Mouse (Mus musculus) T-helper 17 cell (primary cell): Measurements from ENCODE around the gene Tfap2d.

Experiments
- in situ Hi-C, 2 experiments: fragments of 300-600 bp; cut with MboI, MseI; formaldehyde crosslinking; loops; 1 replicate in 1 of 2; 2 replicates in 1 of 2; pipeline ENCODE4 v1.15.1; 2025; ENCODE audit warnings: high pct_unique_total_duplicates in 2 of 2

Gene Tfap2d

DNA sequence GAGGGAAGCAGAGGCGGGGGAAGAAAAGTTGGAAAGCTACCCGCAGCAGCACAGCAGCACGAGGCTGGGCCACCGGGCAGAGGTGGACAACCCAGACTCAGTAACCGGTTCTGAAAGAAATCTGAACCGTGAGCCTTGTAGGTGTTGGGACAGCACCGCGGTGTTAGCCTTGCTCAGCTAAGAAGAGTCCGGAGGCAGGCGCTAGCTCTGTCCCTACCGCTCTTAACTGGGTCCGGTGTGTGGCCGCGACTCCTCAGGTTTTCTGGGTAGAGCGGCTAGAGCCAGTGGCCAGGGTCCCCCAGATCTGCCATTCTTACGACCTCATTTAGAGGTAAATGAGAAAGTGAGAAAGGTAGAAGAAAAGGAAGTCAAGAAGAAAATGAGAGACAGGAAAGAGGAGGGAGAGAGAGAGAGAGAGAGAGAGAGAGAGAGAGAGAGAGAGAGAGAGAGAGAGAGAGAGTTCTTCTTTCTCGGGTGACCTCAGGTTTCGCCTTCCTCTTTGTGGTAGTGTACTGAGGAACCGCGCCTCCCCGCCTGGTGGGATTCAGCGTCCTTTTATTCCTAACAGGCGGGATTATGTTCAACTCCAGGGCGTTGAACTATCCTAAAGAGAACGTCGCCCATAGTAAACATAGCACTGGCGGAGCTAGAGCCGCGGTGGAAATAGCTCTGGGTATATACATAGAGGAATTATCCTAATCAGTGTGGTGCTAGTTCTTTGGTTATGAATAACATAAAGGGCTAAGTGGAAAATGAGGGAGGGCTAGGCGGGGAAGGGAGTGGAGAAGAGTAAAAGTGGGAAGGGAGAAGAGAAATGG lies 107.6 kb downstream of the Tfap2d start:
- in situ Hi-C loops: no loop called here

DNA sequence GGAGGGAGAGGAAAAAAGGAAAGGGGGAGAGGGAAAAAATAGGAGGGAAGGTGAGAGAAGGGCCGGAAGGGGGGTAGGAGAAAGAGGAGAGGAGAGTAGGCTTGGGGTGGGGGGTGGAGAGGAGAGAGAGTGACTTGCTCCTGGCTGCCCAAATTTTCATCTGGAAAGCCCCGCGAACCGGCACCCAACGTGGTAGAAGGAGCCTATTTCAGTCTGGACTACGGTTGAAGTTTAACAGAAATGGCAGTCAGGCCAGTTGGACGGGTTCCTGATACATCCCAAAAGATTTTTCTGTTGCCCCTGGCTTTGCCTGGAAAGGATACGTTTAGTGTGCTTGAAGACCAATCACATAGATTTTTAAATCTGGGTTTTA lies 108.2 kb downstream of the Tfap2d start:
- in situ Hi-C loops: no loop called here

DNA sequence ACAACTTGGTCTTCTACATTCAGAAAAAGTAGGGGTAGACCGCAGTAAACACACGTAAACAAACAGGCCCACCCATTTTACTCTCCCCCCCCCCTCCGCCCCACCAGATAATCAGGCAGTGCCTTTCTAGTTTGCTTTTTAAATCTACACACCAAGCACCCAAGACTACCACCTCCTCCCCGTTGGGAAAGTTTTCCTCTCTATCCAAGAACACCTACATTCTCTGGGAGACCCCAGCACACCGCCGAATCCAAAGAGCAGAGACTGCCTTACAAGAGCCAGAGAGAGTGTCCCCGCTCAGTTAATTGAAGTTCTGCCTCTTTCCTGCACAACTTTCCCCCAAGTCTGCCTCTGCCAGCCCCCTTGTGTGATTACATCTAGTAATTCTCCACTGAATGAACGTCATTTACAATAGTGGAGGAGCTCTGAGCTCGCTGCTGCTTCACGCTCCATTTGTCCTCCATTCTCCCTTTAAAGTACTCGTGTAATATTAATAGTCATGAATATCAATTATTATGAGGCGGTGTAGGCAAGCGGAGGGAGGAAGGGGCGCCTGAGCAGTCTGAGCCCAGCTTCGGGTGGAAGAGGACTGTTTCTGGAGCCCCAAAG lies 108.8 kb downstream of the Tfap2d start:
- in situ Hi-C loops: no loop called here

DNA sequence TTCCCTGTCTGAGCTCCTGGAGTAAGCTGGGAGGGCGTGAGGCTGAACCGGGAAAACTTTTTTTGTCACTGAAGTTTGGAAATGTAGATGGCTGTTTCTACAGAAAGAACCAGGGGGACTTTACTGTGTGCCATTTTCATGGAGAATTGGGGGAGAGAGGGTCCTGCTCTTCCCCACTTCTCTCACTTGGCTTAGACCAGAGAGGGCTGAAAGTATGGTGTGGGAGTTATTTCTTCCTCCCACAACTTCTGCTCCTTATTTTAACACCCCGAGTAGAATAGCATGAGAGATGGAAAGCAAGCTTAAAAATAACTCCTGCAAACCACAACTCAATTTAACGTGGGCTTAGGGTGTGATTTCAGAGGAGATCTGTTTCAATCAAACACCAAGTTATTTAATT lies 109.9 kb downstream of the Tfap2d start:
- in situ Hi-C loops: no loop called here

DNA sequence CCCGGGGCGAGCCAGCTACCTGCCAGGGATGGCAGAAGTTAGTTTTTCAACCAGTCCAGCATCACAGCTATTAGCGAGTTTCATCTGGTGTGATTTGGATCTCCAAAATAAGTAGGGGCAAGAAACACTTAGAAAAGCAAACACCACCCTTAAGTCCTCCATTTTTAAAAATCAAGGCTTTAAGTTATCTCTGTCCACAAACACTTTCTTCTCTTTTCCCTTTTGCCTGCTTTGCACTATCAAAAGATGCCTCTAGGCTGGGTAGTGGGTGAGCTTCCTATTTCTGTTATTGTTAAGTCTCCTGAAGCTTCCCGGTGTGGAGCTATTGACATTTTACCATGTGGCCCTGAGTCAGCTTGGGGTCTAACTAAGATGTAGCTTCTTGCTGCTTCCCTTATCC lies 110.3 kb downstream of the Tfap2d start:
- in situ Hi-C loops: no loop called here

DNA sequence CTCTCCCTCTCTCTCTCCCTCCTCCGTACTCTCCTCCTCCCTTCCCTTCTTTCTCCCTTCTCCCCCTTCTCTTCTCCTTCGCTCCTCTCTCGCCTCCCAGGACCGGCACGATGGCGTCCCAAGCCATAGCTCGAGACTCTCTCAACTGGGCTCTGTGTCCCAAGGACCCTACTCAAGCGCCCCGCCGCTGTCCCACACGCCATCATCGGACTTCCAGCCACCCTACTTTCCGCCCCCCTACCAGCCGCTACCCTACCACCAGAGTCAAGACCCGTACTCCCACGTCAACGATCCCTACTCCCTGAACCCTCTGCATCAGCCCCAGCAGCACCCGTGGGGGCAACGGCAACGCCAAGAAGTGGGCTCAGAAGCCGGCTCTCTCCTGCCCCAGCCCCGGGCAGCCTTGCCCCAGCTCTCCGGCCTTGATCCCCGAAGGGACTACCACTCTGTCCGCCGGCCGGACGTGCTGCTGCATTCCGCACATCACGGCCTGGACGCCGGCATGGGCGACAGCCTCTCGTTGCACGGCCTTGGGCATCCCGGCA lies 111.1 kb downstream of the Tfap2d start:
- in situ Hi-C loops: no loop called here
